Mouse (Mus musculus) embryonic facial prominence, embryonic 15.5 days (tissue): ENCODE measurements around the gene Tent5a. TPM values are rescaled to one million over a fixed set of nuclear protein-coding genes. Genes with fewer than 3 reads are reported as not detected.

Experiments used
- ATAC-seq: fragments of 200-750 bp; cut with Nextera tagmentation; 2 replicates; pipeline ENCODE4 v1.8.0; 2017; ENCODE audit warnings: low read depth, moderate TSS enrichment; ENCODE audit not compliant: insufficient number of reproducible peaks, low FRiP score, low TSS enrichment
- H3K27ac ChIP-seq: fragments of 300-500 bp; sonication (generic); replicated peaks from 2 replicates; pipeline ENCODE4 v1.5.1; 2015; ENCODE audit warnings: mild to moderate bottlenecking, inconsistent platforms
- H3K27me3 ChIP-seq: fragments of 300-500 bp; sonication (generic); 2 replicates; pipeline ENCODE4 v1.6.1; 2015; ENCODE audit warnings: inconsistent platforms
- H3K36me3 ChIP-seq: fragments of 300-500 bp; sonication (generic); 2 replicates; pipeline ENCODE4 v1.6.1; 2015; ENCODE audit warnings: mild to moderate bottlenecking, inconsistent platforms
- H3K4me1 ChIP-seq: fragments of 300-500 bp; sonication (generic); 2 replicates; pipeline ENCODE4 v1.6.1; 2015; ENCODE audit warnings: inconsistent platforms
- H3K4me2 ChIP-seq: fragments of 300-500 bp; sonication (generic); replicated peaks from 2 replicates; pipeline ENCODE4 v1.6.1; 2015; ENCODE audit warnings: mild to moderate bottlenecking, inconsistent platforms
- H3K4me3 ChIP-seq: fragments of 300-500 bp; sonication (generic); replicated peaks from 2 replicates; pipeline ENCODE4 v1.5.1; 2015; ENCODE audit warnings: mild to moderate bottlenecking, inconsistent platforms
- H3K9ac ChIP-seq: fragments of 300-500 bp; sonication (generic); 2 replicates; pipeline ENCODE4 v1.6.1; 2015; ENCODE audit warnings: inconsistent platforms
- H3K9me3 ChIP-seq: fragments of 300-500 bp; sonication (generic); replicated peaks from 2 replicates; pipeline ENCODE4 v1.6.1; 2016; ENCODE audit warnings: inconsistent platforms
- WGBS: fragments of 180-500 bp; shearing (Covaris S2); methylation state at CpG from one replicate; pipeline ENCODE4 v1.1.7; 2015; 5-methylcytosine and 5-hydroxymethylcytosine counted together
- polyA plus RNA-seq: library from polyadenylated mRNA; unstranded; fragments of >200 nt; fragmentation: Nextera tagmentation; extraction: Ambion mirVana; gene quantifications from 2 replicates; pipeline ENCODE4 v1.2.1, GENCODE M21; 2015

The Tent5a gene
- polyA plus RNA-seq: 25.3 and 26.0 TPM in 2 replicates

- peak within 1 kb of the TSS; percentile 85 for H3K27ac ChIP-seq
- under 1% methylated on average over 72 of the region's 72 CpGs for WGBS
Measured at GRCm38 (mm10) chr9:85327242-85328211, at the start of gene Tent5a. Gene Tent5a, minus strand, starts transcription at chr9:85327348.

GRCm38 (mm10) chr9:85376643-85377307, 49.6 kb upstream of the Tent5a start:
- Histone ChIP-seq H3K27ac (no peak overlapping the region), H3K9me3 (no peaks in the 10 kb centered on the region), H3K4me3 (no peak overlapping the region), H3K27me3 (no peaks in the 10 kb centered on the region), H3K36me3 (no peaks in the 10 kb centered on the region), H3K4me1 (no peaks in the 10 kb centered on the region), H3K4me2 (no peak overlapping the region), H3K9ac (no peak overlapping the region)
- ATAC-seq: no peak
- WGBS: 75% methylated on average over 3 of the region's 3 CpGs

More at GRCm38 (mm10) chr9:85327242-85328211, at the start of gene Tent5a:
- H3K36me3 ChIP-seq: no peaks in the 10 kb centered on the region
- H3K4me2 ChIP-seq: peak within 1 kb of the TSS; percentile 85
- H3K4me1 ChIP-seq: peaks cover 23% of the 10 kb centered on the region
- H3K9me3 ChIP-seq: no peaks in the 10 kb centered on the region
- H3K27me3 ChIP-seq: peaks cover 10% of the 10 kb centered on the region; the same call in 1 of the 2 replicates
- peak within 1 kb of the TSS; percentile 54 for H3K9ac ChIP-seq
- peak; percentile 89 for ATAC-seq
- H3K4me3 ChIP-seq: peak within 1 kb of the TSS; percentile 61

GRCm38 (mm10) chr9:85375152-85375551, 48.0 kb upstream of the Tent5a start:
- Histone ChIP-seq H3K4me2 (no peak overlapping the region), H3K9me3 (no peaks in the 10 kb centered on the region), H3K36me3 (no peaks in the 10 kb centered on the region), H3K27ac (no peak overlapping the region), H3K9ac (no peak overlapping the region), H3K4me1 (no peaks in the 10 kb centered on the region), H3K4me3 (no peak overlapping the region), H3K27me3 (no peaks in the 10 kb centered on the region)
- WGBS: 73% methylated on average over 4 of the region's 4 CpGs
- ATAC-seq: no peak

GRCm38 (mm10) chr9:85372034-85372433, 44.9 kb upstream of the Tent5a start:
- Histone ChIP-seq H3K36me3 (no peaks in the 10 kb centered on the region), H3K4me1 (no peaks in the 10 kb centered on the region), H3K27me3 (no peaks in the 10 kb centered on the region), H3K27ac (no peak overlapping the region), H3K9me3 (no peaks in the 10 kb centered on the region), H3K4me3 (no peak overlapping the region), H3K4me2 (no peak overlapping the region), H3K9ac (no peak overlapping the region)
- no peak for ATAC-seq
- WGBS: 64% methylated on average over 1 of the region's 1 CpGs

- no peaks in the 10 kb centered on the region for H3K4me1 ChIP-seq
- H3K9me3 ChIP-seq: no peaks in the 10 kb centered on the region
- H3K27me3 ChIP-seq: no peaks in the 10 kb centered on the region
- no peak overlapping the region for H3K27ac ChIP-seq
- 76% methylated on average over 5 of the region's 5 CpGs for WGBS
- no peak overlapping the region for H3K9ac ChIP-seq
- no peaks in the 10 kb centered on the region for H3K36me3 ChIP-seq
- no peak overlapping the region for H3K4me2 ChIP-seq
- no peak overlapping the region for H3K4me3 ChIP-seq
- no peak for ATAC-seq
Measured at GRCm38 (mm10) chr9:85369512-85369911, 42.4 kb upstream of the Tent5a start.

GRCm38 (mm10) chr9:85357154-85357860, 30.2 kb upstream of the Tent5a start:
- no peak overlapping the region for H3K4me2 ChIP-seq

GRCm38 (mm10) chr9:85355559-85355958, 28.4 kb upstream of the Tent5a start:
- no peak overlapping the region for H3K4me2 ChIP-seq
- no peaks in the 10 kb centered on the region for H3K9me3 ChIP-seq
- H3K36me3 ChIP-seq: no peaks in the 10 kb centered on the region
- no peaks in the 10 kb centered on the region for H3K4me1 ChIP-seq
- no peak overlapping the region for H3K9ac ChIP-seq
- no peak overlapping the region for H3K27ac ChIP-seq
- 70% methylated on average over 5 of the region's 5 CpGs for WGBS
- ATAC-seq: no peak
- H3K4me3 ChIP-seq: no peak overlapping the region
- no peaks in the 10 kb centered on the region for H3K27me3 ChIP-seq

More at GRCm38 (mm10) chr9:85357154-85357860, 30.2 kb upstream of the Tent5a start:
- no peak overlapping the region for H3K27ac ChIP-seq
- no peak overlapping the region for H3K4me3 ChIP-seq
- H3K27me3 ChIP-seq: no peaks in the 10 kb centered on the region
- H3K4me1 ChIP-seq: no peaks in the 10 kb centered on the region
- no peak for ATAC-seq
- H3K9me3 ChIP-seq: no peaks in the 10 kb centered on the region
- no peaks in the 10 kb centered on the region for H3K36me3 ChIP-seq
- H3K9ac ChIP-seq: no peak overlapping the region
- 78% methylated on average over 7 of the region's 7 CpGs for WGBS

GRCm38 (mm10) chr9:85347823-85348523, 20.8 kb upstream of the Tent5a start:
- Histone ChIP-seq H3K27me3 (no peaks in the 10 kb centered on the region), H3K27ac (no peak overlapping the region), H3K36me3 (no peaks in the 10 kb centered on the region), H3K4me2 (no peak overlapping the region), H3K4me3 (no peak overlapping the region), H3K9me3 (no peaks in the 10 kb centered on the region), H3K9ac (no peak overlapping the region), H3K4me1 (no peaks in the 10 kb centered on the region)
- ATAC-seq: no peak
- 67% methylated on average over 10 of the region's 10 CpGs for WGBS

- 64% methylated on average over 8 of the region's 8 CpGs for WGBS
- no peak for ATAC-seq
- H3K27me3 ChIP-seq: no peaks in the 10 kb centered on the region
- no peaks in the 10 kb centered on the region for H3K36me3 ChIP-seq
- H3K4me2 ChIP-seq: no peak overlapping the region
- H3K9me3 ChIP-seq: no peaks in the 10 kb centered on the region
- no peak overlapping the region for H3K9ac ChIP-seq
- no peak overlapping the region for H3K4me3 ChIP-seq
- no peaks in the 10 kb centered on the region for H3K4me1 ChIP-seq
- no peak overlapping the region for H3K27ac ChIP-seq
Measured at GRCm38 (mm10) chr9:85342892-85343785, 16.0 kb upstream of the Tent5a start.

GRCm38 (mm10) chr9:85340303-85340702, 13.2 kb upstream of the Tent5a start:
- 63% methylated on average over 3 of the region's 3 CpGs for WGBS
- H3K4me1 ChIP-seq: no peaks in the 10 kb centered on the region
- no peak for ATAC-seq
- no peaks in the 10 kb centered on the region for H3K36me3 ChIP-seq
- H3K27me3 ChIP-seq: no peaks in the 10 kb centered on the region
- no peak overlapping the region for H3K27ac ChIP-seq
- no peaks in the 10 kb centered on the region for H3K9me3 ChIP-seq
- H3K4me2 ChIP-seq: no peak overlapping the region
- no peak overlapping the region for H3K9ac ChIP-seq
- H3K4me3 ChIP-seq: no peak overlapping the region
